Mouse (Mus musculus): ENCODE results near the gene Gid4. TPM values are rescaled to one million over a fixed set of nuclear protein-coding genes. Genes with fewer than 3 reads are reported as not detected.

Gene Gid4
- polyA plus RNA-seq (2012; rRNA removed) = 44.8 and 49.9 TPM in 2 replicates

GRCm38 (mm10) chr11:60416963-60417716 is at the start of gene Gid4:
Gene Gid4, plus strand, starts transcription at chr11:60417145.
- DNase-seq (ENCODE audit: extremely low spot score in 1 of 2, low spot score in 1 of 2) = peak; percentile 98 to 99

GRCm38 (mm10) chr11:60367256-60367655 is 49.7 kb upstream of the Gid4 start:
- no peak for DNase-seq (ENCODE audit: extremely low spot score in 1 of 2, low spot score in 1 of 2)

- no peak for DNase-seq (ENCODE audit: extremely low spot score in 1 of 2, low spot score in 1 of 2)
Observed at GRCm38 (mm10) chr11:60368909-60369308, 48.0 kb upstream of the Gid4 start.

- DNase-seq (ENCODE audit: extremely low spot score in 1 of 2, low spot score in 1 of 2) = no peak
Observed at GRCm38 (mm10) chr11:60369448-60369847, 47.5 kb upstream of the Gid4 start.

GRCm38 (mm10) chr11:60370431-60370830 is 46.5 kb upstream of the Gid4 start:
- no peak for DNase-seq (ENCODE audit: extremely low spot score in 1 of 2, low spot score in 1 of 2)

GRCm38 (mm10) chr11:60374481-60374880 is 42.5 kb upstream of the Gid4 start:
- DNase-seq (ENCODE audit: extremely low spot score in 1 of 2, low spot score in 1 of 2) = no peak

- no peak for DNase-seq (ENCODE audit: extremely low spot score in 1 of 2, low spot score in 1 of 2)
Observed at GRCm38 (mm10) chr11:60383518-60383917, 33.4 kb upstream of the Gid4 start.

- DNase-seq (ENCODE audit: extremely low spot score in 1 of 2, low spot score in 1 of 2) = peak; percentile 60 to 79
Observed at GRCm38 (mm10) chr11:60384762-60385421, 32.1 kb upstream of the Gid4 start.

GRCm38 (mm10) chr11:60385946-60386345 is 31.0 kb upstream of the Gid4 start:
- DNase-seq (ENCODE audit: extremely low spot score in 1 of 2, low spot score in 1 of 2) = no peak

GRCm38 (mm10) chr11:60387944-60388343 is 29.0 kb upstream of the Gid4 start:
- no peak for DNase-seq (ENCODE audit: extremely low spot score in 1 of 2, low spot score in 1 of 2)

- DNase-seq (ENCODE audit: extremely low spot score in 1 of 2, low spot score in 1 of 2) = peak in 1 of 2 experiments; percentile 24
Observed at GRCm38 (mm10) chr11:60391346-60391745, 25.6 kb upstream of the Gid4 start.

GRCm38 (mm10) chr11:60396546-60396945 is 20.4 kb upstream of the Gid4 start:
- no peak for DNase-seq (ENCODE audit: extremely low spot score in 1 of 2, low spot score in 1 of 2)

GRCm38 (mm10) chr11:60397172-60397571 is 19.8 kb upstream of the Gid4 start:
- DNase-seq (ENCODE audit: extremely low spot score in 1 of 2, low spot score in 1 of 2) = peak; percentile 59 to 65

GRCm38 (mm10) chr11:60406606-60407005 is 10.3 kb upstream of the Gid4 start:
- no peak for DNase-seq (ENCODE audit: extremely low spot score in 1 of 2, low spot score in 1 of 2)

GRCm38 (mm10) chr11:60412173-60412572 is 4.8 kb upstream of the Gid4 start:
- peak; percentile 38 to 92 for DNase-seq (ENCODE audit: extremely low spot score in 1 of 2, low spot score in 1 of 2)

- no peak for DNase-seq (ENCODE audit: extremely low spot score in 1 of 2, low spot score in 1 of 2)
Observed at GRCm38 (mm10) chr11:60412921-60413320, 4.0 kb upstream of the Gid4 start.

- DNase-seq (ENCODE audit: extremely low spot score in 1 of 2, low spot score in 1 of 2) = peak in 1 of 2 experiments; percentile 24
Observed at GRCm38 (mm10) chr11:60416590-60416962, 369 bp upstream of the Gid4 start.

GRCm38 (mm10) chr11:60417717-60418472 is 950 bp downstream of the Gid4 start, which contains the start of gene Atpaf2:
Gene Atpaf2, minus strand, starts transcription at chr11:60418457.
- DNase-seq (ENCODE audit: extremely low spot score in 1 of 2, low spot score in 1 of 2) = peak in 1 of 2 experiments; percentile 10

- no peak for DNase-seq (ENCODE audit: extremely low spot score in 1 of 2, low spot score in 1 of 2)
Observed at GRCm38 (mm10) chr11:60418473-60418803, 1.5 kb downstream of the Gid4 start.

- DNase-seq (ENCODE audit: extremely low spot score in 1 of 2, low spot score in 1 of 2) = no peak
Observed at GRCm38 (mm10) chr11:60422046-60422668, 5.2 kb downstream of the Gid4 start.

GRCm38 (mm10) chr11:60423006-60423405 is 6.1 kb downstream of the Gid4 start:
- DNase-seq (ENCODE audit: extremely low spot score in 1 of 2, low spot score in 1 of 2) = no peak

All from frontal cortex, adult 2 months (tissue).